Mouse (Mus musculus): ENCODE measurements around the gene Gne. TPM values are rescaled to one million over a fixed set of nuclear protein-coding genes. Genes with fewer than 3 reads are reported as not detected.
A peak's percentile ranks its signal among the peaks of the same experiment; 100 is the strongest.

The Gne gene
- polyA plus RNA-seq, 1 experiment from 2014 or later: 26.3 TPM

DNA sequence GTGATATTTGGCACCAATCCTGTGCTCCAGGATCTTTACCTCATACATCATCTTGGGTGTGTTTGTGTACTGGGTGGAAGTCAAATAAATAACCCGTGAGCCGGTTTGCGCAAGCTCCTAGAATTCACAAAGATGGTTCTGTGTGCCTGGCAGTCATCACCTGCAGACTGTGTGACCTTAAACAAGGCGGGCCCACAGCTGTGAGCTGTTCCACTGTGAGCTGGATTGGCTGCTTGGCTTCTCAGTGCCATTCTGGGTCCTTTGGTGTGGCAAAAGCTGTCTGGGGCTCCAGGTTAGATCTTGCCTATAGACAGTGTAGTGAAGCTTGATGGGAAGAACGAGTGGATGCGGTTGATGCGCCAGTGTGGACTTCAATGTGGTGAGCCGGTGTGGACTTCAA is 19.6 kb upstream of the Gne start:
- Histone ChIP-seq H3K4me2 (replicated peaks) (no peak overlapping the region), H3K9me3 (no peaks in the 10 kb centered on the region), H3K36me3 (no peaks in the 10 kb centered on the region), H3K27ac (replicated peaks) (no peak overlapping the region), H3K4me1 (peaks cover 6% of the 10 kb centered on the region; the same call in 1 of the 2 replicates), H3K9ac (replicated peaks) (no peak overlapping the region), H3K4me3 (no peak overlapping the region), H3K27me3 (no peaks in the 10 kb centered on the region)
- no peak for ATAC-seq (replicated peaks)
- 92% methylated on average over 8 of the region's 8 CpGs for WGBS

DNA sequence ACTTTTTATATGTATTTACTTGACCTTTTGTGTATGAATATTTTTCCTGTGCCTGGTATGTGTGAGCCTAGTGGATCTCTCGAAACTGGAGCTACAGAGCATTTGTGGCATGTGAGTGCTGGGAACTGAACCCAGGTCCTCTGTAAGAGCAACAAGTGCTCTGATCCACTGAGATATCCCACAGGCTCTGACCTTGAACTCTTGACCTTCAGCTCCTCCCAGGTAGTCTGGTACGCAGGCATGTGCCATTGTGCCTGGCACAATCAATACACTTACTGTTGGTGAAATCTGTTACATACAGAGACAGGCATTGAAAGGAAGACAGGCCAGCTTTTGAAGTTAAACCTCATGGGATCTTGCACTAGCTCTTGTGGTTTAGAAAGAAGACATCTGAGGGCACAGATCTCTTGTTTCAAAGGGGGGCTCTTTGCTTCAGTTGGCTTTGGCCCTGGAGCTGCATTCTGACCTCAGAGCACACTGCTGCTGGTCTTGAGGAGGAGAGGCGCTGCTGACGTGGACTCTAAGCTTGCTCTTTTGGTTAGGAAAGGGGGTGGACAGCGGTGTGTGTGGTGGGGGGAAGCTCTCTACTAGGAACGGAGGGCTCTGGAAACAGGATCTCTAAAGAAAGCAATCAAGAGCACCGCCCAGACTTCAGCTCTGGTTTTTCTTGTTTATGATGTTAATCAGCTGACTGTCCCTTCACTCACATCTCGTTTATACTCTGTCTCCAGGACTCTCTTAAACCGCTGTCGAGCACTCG is 13.8 kb upstream of the Gne start:
- no peak overlapping the region for H3K27ac ChIP-seq (replicated peaks)
- no peaks in the 10 kb centered on the region for H3K4me1 ChIP-seq
- 56% methylated on average over 11 of the region's 11 CpGs for WGBS
- no peaks in the 10 kb centered on the region for H3K9me3 ChIP-seq
- H3K4me2 ChIP-seq (replicated peaks): no peak overlapping the region
- no peak overlapping the region for H3K4me3 ChIP-seq
- no peak overlapping the region for H3K9ac ChIP-seq (replicated peaks)
- no peak for ATAC-seq (replicated peaks)
- no peaks in the 10 kb centered on the region for H3K27me3 ChIP-seq
- no peaks in the 10 kb centered on the region for H3K36me3 ChIP-seq

DNA sequence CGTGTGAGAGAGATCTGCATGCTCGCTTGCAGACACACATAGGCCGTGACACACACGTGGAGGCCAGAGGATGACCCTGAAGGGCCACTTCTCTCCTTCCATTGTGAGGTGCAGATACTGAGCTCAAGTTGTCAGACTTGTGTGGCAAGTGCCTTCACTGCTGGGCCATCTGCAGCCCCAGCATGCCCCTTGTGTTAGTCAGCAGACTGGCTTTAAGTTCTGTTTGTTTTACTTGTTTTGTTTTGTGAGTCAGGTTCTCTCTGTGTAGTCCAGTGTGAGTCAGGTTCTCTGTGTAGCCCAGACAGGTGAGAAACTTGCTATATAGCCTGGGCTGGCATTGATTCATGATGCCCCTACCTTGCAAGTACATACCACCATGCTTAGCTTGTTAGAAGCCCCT is 10.5 kb upstream of the Gne start:
- 81% methylated on average over 4 of the region's 4 CpGs for WGBS
- no peak overlapping the region for H3K4me2 ChIP-seq (replicated peaks)
- H3K36me3 ChIP-seq: no peaks in the 10 kb centered on the region
- H3K27me3 ChIP-seq: no peaks in the 10 kb centered on the region
- H3K4me3 ChIP-seq: no peak overlapping the region
- H3K4me1 ChIP-seq: no peaks in the 10 kb centered on the region
- no peak overlapping the region for H3K9ac ChIP-seq (replicated peaks)
- ATAC-seq (replicated peaks): no peak
- no peak overlapping the region for H3K27ac ChIP-seq (replicated peaks)
- no peaks in the 10 kb centered on the region for H3K9me3 ChIP-seq

DNA sequence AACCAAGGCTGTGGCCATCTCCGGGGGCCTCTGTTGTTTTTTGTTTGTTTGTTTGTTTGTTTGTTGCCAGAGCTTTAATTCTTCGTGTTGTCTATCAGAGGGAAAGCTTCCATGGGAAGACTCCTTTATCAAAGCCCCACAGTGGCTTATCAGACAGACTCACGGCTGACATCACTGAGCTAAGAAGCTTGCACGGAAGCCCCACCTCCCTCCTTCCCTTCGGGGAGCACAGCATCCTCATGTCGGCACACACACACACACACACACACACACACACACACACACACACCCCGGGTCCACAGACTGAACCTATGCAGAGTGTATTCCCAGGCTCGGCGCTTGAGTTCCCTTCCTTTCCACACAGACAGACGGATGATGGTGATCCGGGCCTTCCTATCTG is 8.4 kb upstream of the Gne start:
- Histone ChIP-seq H3K27me3 (no peaks in the 10 kb centered on the region), H3K36me3 (no peaks in the 10 kb centered on the region), H3K9ac (replicated peaks) (no peak overlapping the region), H3K4me2 (replicated peaks) (no peak overlapping the region), H3K4me1 (no peaks in the 10 kb centered on the region), H3K9me3 (no peaks in the 10 kb centered on the region), H3K27ac (replicated peaks) (no peak overlapping the region), H3K4me3 (no peak overlapping the region)
- no peak for ATAC-seq (replicated peaks)
- 86% methylated on average over 11 of the region's 11 CpGs for WGBS

DNA sequence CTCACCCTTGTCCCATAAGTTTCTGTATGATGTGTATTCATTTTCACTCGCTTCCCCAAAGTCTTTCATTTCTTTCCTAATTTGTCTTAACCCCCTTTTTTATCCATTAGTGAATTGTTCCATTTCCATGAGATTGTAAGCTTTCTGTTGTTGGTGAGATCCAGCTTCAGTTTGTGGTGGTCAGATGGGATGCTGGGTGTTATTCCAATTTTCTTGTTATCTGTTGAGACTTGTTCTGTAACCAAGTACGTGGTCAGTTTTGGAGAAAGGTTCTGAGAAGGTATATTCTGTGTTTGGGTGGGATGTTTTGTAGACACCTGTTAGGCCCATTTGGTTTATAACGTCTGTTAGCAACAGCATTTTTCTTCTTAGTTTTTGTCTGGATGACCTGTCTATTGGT is 1.6 kb upstream of the Gne start:
- H3K27ac ChIP-seq (replicated peaks): no peak overlapping the region
- H3K9me3 ChIP-seq: no peaks in the 10 kb centered on the region
- no peaks in the 10 kb centered on the region for H3K27me3 ChIP-seq
- no peaks in the 10 kb centered on the region for H3K4me1 ChIP-seq
- no peaks in the 10 kb centered on the region for H3K36me3 ChIP-seq
- H3K4me3 ChIP-seq: no peak overlapping the region
- no peak overlapping the region for H3K4me2 ChIP-seq (replicated peaks)
- H3K9ac ChIP-seq (replicated peaks): no peak overlapping the region
- 92% methylated on average over 3 of the region's 3 CpGs for WGBS
- ATAC-seq (replicated peaks): no peak

DNA sequence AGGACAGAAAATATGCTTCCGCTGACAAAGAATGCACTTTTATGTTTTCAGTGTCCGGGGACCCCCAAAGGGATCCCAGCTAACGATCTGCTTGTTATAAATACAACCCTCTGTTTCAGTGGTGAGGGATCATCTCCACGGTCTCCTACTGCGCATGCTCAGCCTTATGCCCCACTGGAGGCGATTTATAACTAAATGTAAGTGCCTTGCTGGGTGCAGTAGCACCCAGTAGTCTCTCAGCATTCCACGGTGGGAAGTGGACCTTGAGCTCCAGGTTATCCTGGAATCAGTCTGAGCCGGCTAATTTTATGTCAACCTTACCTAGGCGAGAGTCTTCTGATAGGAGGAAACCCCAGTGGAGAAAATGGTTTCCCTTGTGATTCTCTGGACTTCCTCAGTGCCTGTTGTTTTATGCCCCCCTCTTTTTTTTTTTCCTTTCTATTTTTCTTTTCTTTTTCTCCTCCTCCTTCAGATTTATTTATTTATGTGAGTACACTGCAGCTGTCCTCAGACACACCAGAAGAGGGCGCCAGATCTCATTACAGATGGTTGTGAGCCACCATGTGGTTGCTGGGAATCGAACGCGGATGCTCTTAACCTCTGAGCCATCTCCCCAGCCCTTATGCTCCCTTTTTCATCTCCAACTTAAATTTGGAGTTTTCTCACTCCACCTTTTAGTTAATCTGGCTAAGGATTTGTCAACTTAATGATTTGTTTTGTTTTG is 787 bp upstream of the Gne start:
- no peaks in the 10 kb centered on the region for H3K27me3 ChIP-seq
- H3K9me3 ChIP-seq: no peaks in the 10 kb centered on the region
- ATAC-seq (replicated peaks): no peak
- H3K4me3 ChIP-seq: no peak overlapping the region
- no peak overlapping the region for H3K4me2 ChIP-seq (replicated peaks)
- no peak overlapping the region for H3K9ac ChIP-seq (replicated peaks)
- H3K4me1 ChIP-seq: no peaks in the 10 kb centered on the region
- no peak overlapping the region for H3K27ac ChIP-seq (replicated peaks)
- 72% methylated on average over 13 of the region's 13 CpGs for WGBS
- no peaks in the 10 kb centered on the region for H3K36me3 ChIP-seq

DNA sequence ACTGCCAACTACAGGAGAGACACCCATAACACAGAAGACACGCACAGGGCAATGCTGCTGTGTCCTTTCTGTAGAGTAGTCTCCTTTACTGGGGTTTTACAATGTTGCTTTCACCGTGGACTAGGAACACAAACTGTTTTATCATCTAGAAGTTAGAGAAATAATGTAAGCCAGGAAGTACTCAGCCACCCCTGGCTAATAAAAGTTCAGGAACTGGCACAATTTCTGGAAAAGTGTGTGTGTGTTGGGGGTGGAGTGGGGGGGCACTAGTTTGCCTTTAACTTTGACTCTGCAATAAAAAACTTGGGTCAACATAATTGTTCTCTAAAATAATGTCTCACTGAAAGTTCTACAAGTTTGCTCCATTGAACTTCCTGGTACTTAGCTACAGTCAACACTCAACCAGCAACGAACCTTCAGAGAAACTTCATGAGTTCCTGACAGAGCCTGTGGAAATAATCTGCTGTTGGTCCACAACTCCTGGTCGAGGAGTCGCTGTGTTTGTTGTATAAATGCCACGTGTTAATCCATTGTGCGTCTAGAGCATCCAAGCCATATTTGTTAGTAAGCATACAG is 5.5 kb downstream of the Gne start:
- H3K27me3 ChIP-seq: no peaks in the 10 kb centered on the region
- no peak overlapping the region for H3K4me3 ChIP-seq
- H3K9ac ChIP-seq (replicated peaks): no peak overlapping the region
- no peaks in the 10 kb centered on the region for H3K36me3 ChIP-seq
- ATAC-seq (replicated peaks): no peak
- no peak overlapping the region for H3K27ac ChIP-seq (replicated peaks)
- H3K4me1 ChIP-seq: no peaks in the 10 kb centered on the region; the same call in 1 of the 2 replicates
- 92% methylated on average over 7 of the region's 7 CpGs for WGBS
- H3K9me3 ChIP-seq: no peaks in the 10 kb centered on the region
- no peak overlapping the region for H3K4me2 ChIP-seq (replicated peaks)

DNA sequence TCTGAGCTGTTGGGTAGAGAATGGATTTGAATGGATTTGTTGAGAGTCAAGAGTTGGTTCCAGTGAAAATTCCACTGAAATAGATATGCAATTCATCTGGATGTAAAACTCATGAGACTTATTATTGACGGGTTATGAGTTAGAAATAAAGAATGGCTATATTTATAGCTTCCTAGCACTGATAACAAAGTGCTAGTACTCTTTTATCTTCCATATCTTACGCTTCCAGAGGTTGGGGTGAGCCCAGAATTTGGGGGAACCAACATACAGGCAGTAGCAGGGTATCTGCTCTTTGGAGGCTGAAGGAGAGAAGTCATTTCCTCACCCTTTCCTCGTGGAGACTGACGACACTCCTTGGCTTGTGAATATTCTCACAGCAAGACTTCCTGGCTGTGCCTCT is 9.6 kb downstream of the Gne start:
- Histone ChIP-seq H3K4me2 (replicated peaks) (no peak overlapping the region), H3K4me1 (peaks cover 19% of the 10 kb centered on the region), H3K27me3 (no peaks in the 10 kb centered on the region), H3K9ac (replicated peaks) (no peak overlapping the region), H3K9me3 (no peaks in the 10 kb centered on the region), H3K36me3 (no peaks in the 10 kb centered on the region), H3K27ac (replicated peaks) (no peak overlapping the region), H3K4me3 (no peak overlapping the region)
- no peak for ATAC-seq (replicated peaks)
- 86% methylated on average over 4 of the region's 4 CpGs for WGBS

DNA sequence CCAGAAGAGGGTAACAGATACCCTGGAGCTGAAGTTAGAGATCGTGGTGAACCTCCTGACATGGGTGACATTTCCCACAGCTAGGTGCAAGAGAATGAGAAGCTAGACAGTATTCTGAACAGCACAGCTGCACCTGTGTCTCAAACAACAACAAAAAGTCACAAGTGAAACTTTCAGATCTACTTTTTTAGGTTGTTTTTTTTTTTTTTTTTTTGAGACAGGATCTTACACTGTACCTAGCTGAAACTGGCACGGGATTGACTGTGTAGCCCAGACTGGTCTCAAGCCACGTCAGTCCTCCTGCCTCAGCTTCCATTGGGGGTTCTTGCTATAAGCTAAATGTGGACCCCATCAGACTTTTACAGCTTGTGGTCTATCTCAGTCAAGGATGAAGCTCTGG is 10.2 kb downstream of the Gne start:
- Histone ChIP-seq H3K4me3 (no peak overlapping the region), H3K27me3 (no peaks in the 10 kb centered on the region), H3K9me3 (no peaks in the 10 kb centered on the region), H3K27ac (replicated peaks) (no peak overlapping the region), H3K36me3 (no peaks in the 10 kb centered on the region), H3K4me2 (replicated peaks) (no peak overlapping the region), H3K4me1 (peaks cover 19% of the 10 kb centered on the region), H3K9ac (replicated peaks) (no peak overlapping the region)
- ATAC-seq (replicated peaks): no peak
- 90% methylated on average over 3 of the region's 3 CpGs for WGBS

DNA sequence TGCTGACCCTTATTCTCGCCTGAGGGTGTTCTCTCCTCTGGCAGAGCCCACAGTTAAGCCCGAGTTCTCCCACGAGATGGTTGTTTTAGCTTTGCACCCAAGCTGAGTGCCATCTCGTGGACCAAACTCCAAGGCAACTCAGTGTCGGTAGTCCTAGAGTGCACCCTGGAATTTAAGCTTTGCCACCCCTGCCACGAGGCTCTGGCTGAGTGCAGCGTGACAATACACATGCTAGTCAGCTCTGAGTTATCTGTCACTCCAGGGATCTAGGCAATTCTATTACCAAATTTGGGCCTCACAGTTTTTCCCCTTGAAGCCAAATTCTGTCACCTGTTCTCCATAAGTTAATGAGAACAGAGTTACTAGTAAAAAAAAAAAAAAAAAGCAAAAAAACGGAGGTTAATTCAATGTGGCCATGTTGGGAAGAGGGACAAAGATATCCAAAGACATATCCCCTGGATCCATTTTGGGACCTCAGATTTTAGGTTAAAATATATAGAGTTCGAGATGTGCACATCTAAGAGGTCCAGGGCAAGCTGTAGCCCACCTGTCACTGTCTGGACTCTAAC is 11.0 kb downstream of the Gne start:
- WGBS: 8% methylated on average over 9 of the region's 9 CpGs

DNA sequence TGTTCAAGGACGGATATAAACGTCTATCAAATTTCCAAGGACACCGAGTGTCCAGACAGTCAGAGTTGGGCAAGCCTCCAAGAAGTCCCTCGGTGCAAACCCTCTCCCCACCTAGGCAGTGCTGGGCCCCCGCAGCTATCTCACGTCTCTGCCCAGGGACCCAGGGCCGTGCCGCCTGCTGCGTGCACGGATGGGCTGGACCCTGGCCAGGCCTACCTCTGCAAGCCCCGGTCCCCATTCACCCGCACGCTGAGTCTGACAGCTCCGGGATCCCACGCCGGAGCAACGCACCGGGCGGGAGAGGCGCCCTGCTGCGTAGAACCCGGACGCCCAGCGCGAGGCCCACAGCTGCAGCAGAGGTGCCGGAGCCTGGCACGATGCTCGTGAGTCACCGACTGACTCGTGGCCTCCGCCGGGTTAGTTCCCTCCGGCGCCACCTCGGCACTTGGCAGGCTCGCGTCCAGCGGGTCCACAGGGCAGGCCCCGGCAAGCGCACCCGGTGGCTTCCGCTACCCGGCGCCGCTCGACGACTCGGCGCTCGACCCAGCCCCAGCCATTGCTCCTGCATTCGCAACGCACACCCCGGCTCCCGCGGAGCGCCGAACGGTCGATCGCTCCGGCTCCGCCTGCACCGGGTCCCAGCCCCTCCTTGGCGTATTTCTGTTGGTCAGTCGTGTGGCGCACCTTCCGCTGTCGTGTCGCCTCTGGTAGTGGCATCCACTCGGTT is 11.7 kb downstream of the Gne start:
- Histone ChIP-seq H3K36me3 (no peaks in the 10 kb centered on the region), H3K9ac (replicated peaks) (peak overlapping the region; percentile 84), H3K27me3 (no peaks in the 10 kb centered on the region), H3K4me2 (replicated peaks) (peak overlapping the region; percentile 69), H3K27ac (replicated peaks) (peak overlapping the region; percentile 74), H3K4me3 (peak overlapping the region; percentile 86), H3K9me3 (no peaks in the 10 kb centered on the region), H3K4me1 (peaks cover 19% of the 10 kb centered on the region)
- under 1% methylated on average over 70 of the region's 70 CpGs for WGBS
- ATAC-seq (replicated peaks): peak; percentile 98

More for the DNA sequence above, 11.0 kb downstream of the Gne start:
- H3K9ac ChIP-seq (replicated peaks): peak overlapping the region; percentile 84
- H3K4me3 ChIP-seq: peak overlapping the region; percentile 86
- peak; percentile 71 for ATAC-seq (replicated peaks)
- H3K4me2 ChIP-seq (replicated peaks): peak overlapping the region; percentile 69
- H3K9me3 ChIP-seq: no peaks in the 10 kb centered on the region
- H3K36me3 ChIP-seq: no peaks in the 10 kb centered on the region
- H3K27ac ChIP-seq (replicated peaks): peak overlapping the region; percentile 74; the same call in 1 of the 2 replicates
- H3K27me3 ChIP-seq: no peaks in the 10 kb centered on the region
- peaks cover 19% of the 10 kb centered on the region for H3K4me1 ChIP-seq

All from forebrain, embryonic 15.5 days (tissue).